Mouse (Mus musculus) liver, embryonic 13.5 days (tissue): Measurements from ENCODE around the gene Hoga1. TPM values are rescaled to one million over a fixed set of nuclear protein-coding genes. Genes with fewer than 3 reads are reported as not detected.

Experiments
- ATAC-seq: fragments of 200-750 bp; cut with Nextera tagmentation; 2 replicates; pipeline ENCODE4 v1.8.0; 2017; ENCODE audit warnings: low read depth, mild to moderate bottlenecking, moderate number of reproducible peaks, moderate library complexity
- DNase-seq: peaks from one replicate; pipeline ENCODE4 v3.0.0; 2022
- H3K27ac ChIP-seq: fragments of 300-500 bp; sonication (generic); 2 replicates; pipeline ENCODE4 v1.5.1; 2015; ENCODE audit warnings: moderate library complexity, mild to moderate bottlenecking, inconsistent platforms
- H3K27me3 ChIP-seq: fragments of 300-500 bp; sonication (generic); 2 replicates; pipeline ENCODE4 v1.6.1; 2015; ENCODE audit warnings: mild to moderate bottlenecking, inconsistent platforms
- H3K36me3 ChIP-seq: fragments of 300-500 bp; sonication (generic); 2 replicates; pipeline ENCODE4 v1.6.1; 2015; ENCODE audit warnings: mild to moderate bottlenecking, inconsistent platforms
- H3K4me1 ChIP-seq: fragments of 300-500 bp; sonication (generic); replicated peaks from 2 replicates; pipeline ENCODE4 v1.6.1; 2015; ENCODE audit warnings: inconsistent platforms
- H3K4me2 ChIP-seq: fragments of 300-500 bp; sonication (generic); 2 replicates; pipeline ENCODE4 v1.6.1; 2015; ENCODE audit warnings: inconsistent platforms, mild to moderate bottlenecking, moderate library complexity
- H3K4me3 ChIP-seq: fragments of 300-500 bp; sonication (generic); replicated peaks from 2 replicates; pipeline ENCODE4 v1.5.1; 2015; ENCODE audit warnings: mild to moderate bottlenecking, inconsistent platforms
- H3K9ac ChIP-seq: fragments of 300-500 bp; sonication (generic); 2 replicates; pipeline ENCODE4 v1.6.1; 2015; ENCODE audit warnings: mild to moderate bottlenecking, inconsistent platforms
- H3K9me3 ChIP-seq: fragments of 300-500 bp; sonication (generic); replicated peaks from 2 replicates; pipeline ENCODE4 v1.6.1; 2016; ENCODE audit warnings: inconsistent platforms
- WGBS: fragments of 180-500 bp; shearing (Covaris S2); methylation state at CpG from one replicate; pipeline ENCODE4 v1.1.7; 2015; ENCODE audit not compliant: insufficient replicate concordance; 5-methylcytosine and 5-hydroxymethylcytosine counted together
- polyA plus RNA-seq: library from polyadenylated mRNA; unstranded; fragments of >200 nt; fragmentation: Nextera tagmentation; extraction: Ambion mirVana; gene quantifications from 2 replicates; pipeline ENCODE4 v1.2.1, GENCODE M21; 2015

Hoga1 gene
- polyA plus RNA-seq, 1 experiment from 2014 or later: 21.9 TPM

GRCm38 (mm10) chr19:42089748-42090595 lies 44.6 kb downstream of the Hoga1 start, which contains the start of gene Pi4k2a:
Gene Pi4k2a (plus strand): TSS chr19:42090470.
- no peaks in the 10 kb centered on the region for H3K9me3 ChIP-seq
- peak within 1 kb of the TSS; percentile 87 for H3K4me2 ChIP-seq
- no peaks in the 10 kb centered on the region for H3K27me3 ChIP-seq
- peak within 1 kb of the TSS; percentile 94 for H3K9ac ChIP-seq
- DNase-seq: peak; percentile 99
- ATAC-seq: peak; percentile 97
- peak within 1 kb of the TSS; percentile 96 for H3K4me3 ChIP-seq
- H3K36me3 ChIP-seq: peaks cover 15% of the 10 kb centered on the region; the same call in 1 of the 2 replicates
- under 1% methylated on average over 48 of the region's 55 CpGs for WGBS
- peaks cover 38% of the 10 kb centered on the region for H3K4me1 ChIP-seq
- H3K27ac ChIP-seq: peak within 1 kb of the TSS; percentile 90

GRCm38 (mm10) chr19:42090637-42091141 lies 45.3 kb downstream of the Hoga1 start:
- Histone ChIP-seq H3K27ac (peak overlapping the region; percentile 90), H3K4me2 (peak overlapping the region; percentile 87), H3K4me3 (peak overlapping the region; percentile 96), H3K36me3 (peaks cover 15% of the 10 kb centered on the region), H3K27me3 (no peaks in the 10 kb centered on the region), H3K9ac (peak overlapping the region; percentile 94), H3K4me1 (peaks cover 35% of the 10 kb centered on the region), H3K9me3 (no peaks in the 10 kb centered on the region)
- DNase-seq (no peak), ATAC-seq (peak; percentile 51)
- WGBS: under 1% methylated on average over 50 of the region's 52 CpGs

- Histone ChIP-seq H3K36me3 (peaks cover 18% of the 10 kb centered on the region), H3K4me2 (no peak overlapping the region), H3K4me1 (0 out of 2 replicates have a peak, but pooled peaks cover 4% of the 10 kb centered on the region), H3K27me3 (no peaks in the 10 kb centered on the region), H3K9ac (no peak overlapping the region), H3K27ac (no peak overlapping the region), H3K9me3 (no peaks in the 10 kb centered on the region), H3K4me3 (no peak overlapping the region)
- WGBS: 77% methylated on average over 3 of the region's 3 CpGs
- no peak for DNase-seq
- no peak for ATAC-seq
Measured at GRCm38 (mm10) chr19:42099406-42099805, 54.0 kb downstream of the Hoga1 start.

GRCm38 (mm10) chr19:42104681-42105080 lies 59.3 kb downstream of the Hoga1 start:
- no peak overlapping the region for H3K9ac ChIP-seq
- H3K27me3 ChIP-seq: no peaks in the 10 kb centered on the region
- peaks cover 32% of the 10 kb centered on the region for H3K36me3 ChIP-seq
- DNase-seq: no peak
- WGBS: 85% methylated on average over 9 of the region's 9 CpGs
- H3K27ac ChIP-seq: no peak overlapping the region
- H3K4me3 ChIP-seq: no peak overlapping the region
- no peak for ATAC-seq
- no peaks in the 10 kb centered on the region for H3K9me3 ChIP-seq
- no peak overlapping the region for H3K4me2 ChIP-seq
- H3K4me1 ChIP-seq: no peaks in the 10 kb centered on the region

- no peak for DNase-seq
- ATAC-seq: no peak
- Histone ChIP-seq H3K9ac (no peak overlapping the region), H3K4me3 (no peak overlapping the region), H3K4me2 (no peak overlapping the region), H3K27ac (no peak overlapping the region), H3K4me1 (peaks cover 7% of the 10 kb centered on the region; the same call in 1 of the 2 replicates), H3K9me3 (no peaks in the 10 kb centered on the region), H3K36me3 (peaks cover 55% of the 10 kb centered on the region), H3K27me3 (no peaks in the 10 kb centered on the region)
- WGBS: 72% methylated on average over 4 of the region's 4 CpGs
Measured at GRCm38 (mm10) chr19:42115783-42116335, 70.4 kb downstream of the Hoga1 start.

GRCm38 (mm10) chr19:42118142-42118541 lies 72.7 kb downstream of the Hoga1 start:
- no peak for DNase-seq
- 85% methylated on average over 9 of the region's 9 CpGs for WGBS

GRCm38 (mm10) chr19:42118596-42118995 lies 73.2 kb downstream of the Hoga1 start:
- Histone ChIP-seq H3K27me3 (no peaks in the 10 kb centered on the region), H3K9me3 (no peaks in the 10 kb centered on the region), H3K4me3 (no peak overlapping the region), H3K9ac (no peak overlapping the region), H3K4me2 (no peak overlapping the region), H3K36me3 (peaks cover 68% of the 10 kb centered on the region), H3K4me1 (peaks cover 7% of the 10 kb centered on the region; the same call in 1 of the 2 replicates), H3K27ac (peak overlapping the region; percentile 43; the same call in 1 of the 2 replicates)
- WGBS: 56% methylated on average over 5 of the region's 5 CpGs
- no peak for DNase-seq
- ATAC-seq: peak; percentile 66

More at GRCm38 (mm10) chr19:42118142-42118541, 72.7 kb downstream of the Hoga1 start:
- no peak overlapping the region for H3K9ac ChIP-seq
- no peaks in the 10 kb centered on the region for H3K27me3 ChIP-seq
- H3K36me3 ChIP-seq: peaks cover 68% of the 10 kb centered on the region
- no peaks in the 10 kb centered on the region for H3K9me3 ChIP-seq
- H3K4me3 ChIP-seq: no peak overlapping the region
- H3K27ac ChIP-seq: peak overlapping the region; percentile 29; the same call in 1 of the 2 replicates
- H3K4me2 ChIP-seq: no peak overlapping the region
- H3K4me1 ChIP-seq: peaks cover 7% of the 10 kb centered on the region; the same call in 1 of the 2 replicates
- ATAC-seq: no peak

GRCm38 (mm10) chr19:42120451-42120850 lies 75.0 kb downstream of the Hoga1 start:
- no peak for DNase-seq
- no peak overlapping the region for H3K4me2 ChIP-seq
- no peaks in the 10 kb centered on the region for H3K9me3 ChIP-seq
- 83% methylated on average over 8 of the region's 8 CpGs for WGBS
- no peaks in the 10 kb centered on the region for H3K27me3 ChIP-seq
- H3K36me3 ChIP-seq: peaks cover 61% of the 10 kb centered on the region
- H3K9ac ChIP-seq: no peak overlapping the region
- no peak for ATAC-seq
- H3K4me1 ChIP-seq: peaks cover 8% of the 10 kb centered on the region; the same call in 1 of the 2 replicates
- no peak overlapping the region for H3K4me3 ChIP-seq
- H3K27ac ChIP-seq: no peak overlapping the region

Other genes starting within 250 kb of the Hoga1 start
- 25.0 and 33.6 TPM in 2 replicates for gene Arhgap19, start 243.6 kb upstream of the Hoga1 start, polyA plus RNA-seq
- gene Frat1, start 215.6 kb upstream of the Hoga1 start, polyA plus RNA-seq: 13.7 and 14.5 TPM in 2 replicates
- gene Frat2, start 197.5 kb upstream of the Hoga1 start, polyA plus RNA-seq: 4.6 and 6.0 TPM in 2 replicates
- 15.2 and 17.2 TPM in 2 replicates for gene Rrp12, start 149.4 kb upstream of the Hoga1 start, polyA plus RNA-seq
- 230 and 238 TPM in 2 replicates for gene Pgam1, start 133.7 kb upstream of the Hoga1 start, polyA plus RNA-seq
- gene Exosc1, start 112.2 kb upstream of the Hoga1 start, polyA plus RNA-seq: 61.6 and 67.2 TPM in 2 replicates
- 43.1 and 44.1 TPM in 2 replicates for gene Zdhhc16, start 112.1 kb upstream of the Hoga1 start, polyA plus RNA-seq
- gene Mms19, start 64.5 kb upstream of the Hoga1 start, polyA plus RNA-seq: 10.4 and 13.5 TPM in 2 replicates
- gene Ubtd1, start 63.8 kb upstream of the Hoga1 start, polyA plus RNA-seq: 3.3 and 3.9 TPM in 2 replicates
- 0.15 and 0.16 TPM in 2 replicates for gene Ankrd2, start 9.6 kb upstream of the Hoga1 start, polyA plus RNA-seq
- gene 4933411K16Rik, start 6.6 kb downstream of the Hoga1 start, polyA plus RNA-seq: 0.15 TPM in 1 of 2 replicates, not detected in the other
- gene Morn4, start 40.7 kb downstream of the Hoga1 start, polyA plus RNA-seq: 2.6 and 2.8 TPM in 2 replicates
- gene Pi4k2a, start 44.9 kb downstream of the Hoga1 start, polyA plus RNA-seq: 9.7 and 9.9 TPM in 2 replicates
- gene Avpi1, start 83.4 kb downstream of the Hoga1 start, polyA plus RNA-seq: 15.6 and 15.8 TPM in 2 replicates
- 1.6 TPM in 2 replicates for gene Marveld1, start 101.8 kb downstream of the Hoga1 start, polyA plus RNA-seq
- gene Zfyve27, start 118.3 kb downstream of the Hoga1 start, polyA plus RNA-seq: 8.2 and 8.4 TPM in 2 replicates
- 0.21 and 0.98 TPM in 2 replicates for gene Sfrp5, start 156.6 kb downstream of the Hoga1 start, polyA plus RNA-seq
- gene Golga7b, start 202.0 kb downstream of the Hoga1 start, polyA plus RNA-seq: 0.06 TPM in 1 of 2 replicates, not detected in the other